Mouse (Mus musculus) neural tube, embryonic 14.5 days (tissue): ENCODE data around the gene Gm20479. TPM values are rescaled to one million over a fixed set of nuclear protein-coding genes. Genes with fewer than 3 reads are reported as not detected.
A peak's percentile ranks its signal among the peaks of the same experiment; 100 is the strongest.

Source experiments
- ATAC-seq: fragments of 200-750 bp; cut with Nextera tagmentation; 2 replicates; pipeline ENCODE4 v1.8.0; 2017; ENCODE audit warnings: low read depth, mild to moderate bottlenecking, moderate TSS enrichment, moderate library complexity
- H3K27ac ChIP-seq: fragments of 300-500 bp; sonication (generic); 2 replicates; pipeline ENCODE4 v1.5.1; 2014; ENCODE audit warnings: low read depth, mild to moderate bottlenecking, control low read depth, low read length, moderate library complexity, mixed read lengths
- H3K27me3 ChIP-seq: fragments of 300-500 bp; sonication (generic); 2 replicates; pipeline ENCODE4 v1.6.1; 2014; ENCODE audit warnings: low read length; ENCODE audit not compliant: control insufficient read depth, insufficient read depth
- H3K36me3 ChIP-seq: fragments of 300-500 bp; sonication (generic); 2 replicates; pipeline ENCODE4 v1.6.1; 2014; ENCODE audit warnings: low read length, mixed read lengths; ENCODE audit not compliant: control insufficient read depth, insufficient read depth
- H3K4me1 ChIP-seq: fragments of 300-500 bp; sonication (generic); 2 replicates; pipeline ENCODE4 v1.6.1; 2014; ENCODE audit warnings: low read length; ENCODE audit not compliant: control insufficient read depth, insufficient read depth
- H3K4me2 ChIP-seq: fragments of 300-500 bp; sonication (generic); 2 replicates; pipeline ENCODE4 v1.6.1; 2014; ENCODE audit warnings: mild to moderate bottlenecking, low read depth, low read length, control low read depth
- H3K4me3 ChIP-seq: fragments of 300-500 bp; sonication (generic); 2 replicates; pipeline ENCODE4 v1.5.1; 2014; ENCODE audit warnings: low read depth, low read length, control low read depth, mixed read lengths
- H3K9ac ChIP-seq: fragments of 300-500 bp; sonication (generic); replicated peaks from 2 replicates; pipeline ENCODE4 v1.6.1; 2014; ENCODE audit warnings: low read depth, mild to moderate bottlenecking, control low read depth, low read length, mixed read lengths
- H3K9me3 ChIP-seq: fragments of 300-500 bp; sonication (generic); 2 replicates; pipeline ENCODE4 v1.6.1; 2016; ENCODE audit warnings: low read length; ENCODE audit not compliant: control insufficient read depth
- WGBS: fragments of 180-500 bp; shearing (Covaris S2); extraction: QIAGEN DNeasy Blood & Tissue Kit; methylation state at CpG from one replicate; pipeline ENCODE4 v1.1.7; 2014; 5-methylcytosine and 5-hydroxymethylcytosine counted together
- polyA plus RNA-seq: library from polyadenylated mRNA; unstranded; fragments of >200 nt; fragmentation: Nextera tagmentation; extraction: Ambion mirVana; gene quantifications from 2 replicates; pipeline ENCODE4 v1.2.1, GENCODE M21; 2014

The Gm20479 gene
- polyA plus RNA-seq, 1 experiment from 2014 or later, result not detected

- H3K4me3 ChIP-seq, result no peak overlapping the region
- H3K27ac ChIP-seq, result no peak overlapping the region
- 93% methylated on average over 3 of the region's 3 CpGs for WGBS
- no peak overlapping the region for H3K9ac ChIP-seq
- H3K4me2 ChIP-seq, result no peak overlapping the region
- no peaks in the 10 kb centered on the region for H3K27me3 ChIP-seq
- H3K36me3 ChIP-seq, result no peaks in the 10 kb centered on the region
- ATAC-seq, result no peak
- no peaks in the 10 kb centered on the region for H3K4me1 ChIP-seq
- H3K9me3 ChIP-seq, result no peaks in the 10 kb centered on the region
Observed at GRCm38 (mm10) chr7:27314393-27314792, 42.8 kb downstream of the Gm20479 start.

DNA sequence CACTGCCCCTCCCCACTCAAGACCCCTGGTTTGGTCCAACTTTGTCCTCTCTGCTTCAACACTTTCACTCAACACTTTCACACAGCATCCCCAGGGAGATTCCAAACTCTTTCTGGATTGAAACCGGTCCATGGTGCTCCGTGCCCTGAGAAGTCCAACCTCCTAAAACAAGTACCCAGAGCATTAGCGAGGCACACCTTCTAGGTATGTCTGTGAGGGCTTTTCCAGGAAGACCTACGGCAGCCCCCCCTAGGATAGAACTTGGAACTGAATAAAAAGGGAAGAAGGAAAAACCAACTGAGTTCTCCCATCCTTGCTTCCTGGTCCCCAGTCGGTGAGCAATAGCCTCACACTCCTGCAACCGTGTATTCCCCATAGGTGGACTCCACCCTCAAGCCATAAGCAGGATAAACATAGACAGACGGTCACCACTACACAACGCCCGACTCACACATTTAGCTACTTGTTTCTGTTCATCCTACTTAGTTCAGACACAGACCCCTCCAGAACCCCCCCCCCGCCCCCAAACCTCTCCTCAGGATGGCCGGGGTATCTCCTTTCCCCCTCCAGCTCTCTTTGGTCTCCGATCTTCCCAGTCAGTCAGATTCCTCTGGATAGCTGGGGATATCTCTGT, 45.5 kb downstream of the Gm20479 start:
- WGBS, result 89% methylated on average over 12 of the region's 12 CpGs
- Histone ChIP-seq H3K27ac (no peak overlapping the region), H3K9ac (no peak overlapping the region)

GRCm38 (mm10) chr7:27310996-27311535, 46.2 kb downstream of the Gm20479 start:
- H3K36me3 ChIP-seq, result no peaks in the 10 kb centered on the region
- H3K9me3 ChIP-seq, result no peaks in the 10 kb centered on the region
- WGBS, result 51% methylated on average over 8 of the region's 8 CpGs
- H3K4me3 ChIP-seq, result no peak overlapping the region
- ATAC-seq, result no peak
- H3K4me2 ChIP-seq, result no peak overlapping the region
- H3K27me3 ChIP-seq, result no peaks in the 10 kb centered on the region
- H3K9ac ChIP-seq, result no peak overlapping the region
- no peak overlapping the region for H3K27ac ChIP-seq
- H3K4me1 ChIP-seq, result no peaks in the 10 kb centered on the region

More for the DNA sequence above, 45.5 kb downstream of the Gm20479 start:
- no peak overlapping the region for H3K4me2 ChIP-seq
- H3K9me3 ChIP-seq, result no peaks in the 10 kb centered on the region
- H3K27me3 ChIP-seq, result no peaks in the 10 kb centered on the region
- H3K4me3 ChIP-seq, result no peak overlapping the region
- H3K4me1 ChIP-seq, result no peaks in the 10 kb centered on the region
- no peak for ATAC-seq
- no peaks in the 10 kb centered on the region for H3K36me3 ChIP-seq

DNA sequence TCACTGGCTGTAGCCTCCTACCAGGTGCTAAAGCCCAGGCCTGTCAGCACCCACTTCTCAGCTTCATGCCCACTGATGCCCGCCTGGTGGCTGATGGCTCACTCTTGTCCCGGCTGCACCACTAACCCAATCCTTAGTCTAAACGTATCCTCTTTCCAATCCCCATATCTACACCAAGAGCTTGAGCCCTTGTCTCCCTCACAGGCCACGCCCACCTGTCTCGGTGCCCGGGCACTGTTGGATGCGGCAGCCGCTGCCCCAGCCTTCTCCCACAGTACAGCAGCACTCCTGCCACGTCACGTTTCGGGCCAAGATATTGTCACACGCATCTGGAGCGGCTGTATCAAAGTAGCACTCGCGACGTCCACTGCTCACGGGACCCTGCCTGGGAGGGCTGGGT, 46.9 kb downstream of the Gm20479 start:
- no peak overlapping the region for H3K27ac ChIP-seq

GRCm38 (mm10) chr7:27309832-27310231, 47.4 kb downstream of the Gm20479 start:
- no peaks in the 10 kb centered on the region for H3K27me3 ChIP-seq
- peak overlapping the region; percentile 45; the same call in 1 of the 2 replicates for H3K4me2 ChIP-seq
- H3K27ac ChIP-seq, result no peak overlapping the region
- no peak overlapping the region for H3K4me3 ChIP-seq
- ATAC-seq, result no peak
- no peaks in the 10 kb centered on the region for H3K36me3 ChIP-seq
- H3K9me3 ChIP-seq, result no peaks in the 10 kb centered on the region
- H3K4me1 ChIP-seq, result no peaks in the 10 kb centered on the region
- H3K9ac ChIP-seq, result no peak overlapping the region
- WGBS, result 35% methylated on average over 3 of the region's 3 CpGs

More for the DNA sequence above, 46.9 kb downstream of the Gm20479 start:
- H3K4me1 ChIP-seq, result no peaks in the 10 kb centered on the region
- WGBS, result 6% methylated on average over 17 of the region's 17 CpGs
- peak overlapping the region; percentile 21; the same call in 1 of the 2 replicates for H3K9ac ChIP-seq
- peak; percentile 60; the same call in 1 of the 2 replicates for ATAC-seq
- H3K27me3 ChIP-seq, result no peaks in the 10 kb centered on the region
- peak overlapping the region; percentile 24; the same call in 1 of the 2 replicates for H3K4me3 ChIP-seq
- no peaks in the 10 kb centered on the region for H3K36me3 ChIP-seq
- H3K9me3 ChIP-seq, result no peaks in the 10 kb centered on the region
- H3K4me2 ChIP-seq, result peak overlapping the region; percentile 45

GRCm38 (mm10) chr7:27308821-27309549, 48.2 kb downstream of the Gm20479 start:
- Histone ChIP-seq H3K36me3 (no peaks in the 10 kb centered on the region), H3K27me3 (no peaks in the 10 kb centered on the region), H3K4me3 (peak overlapping the region; percentile 12; the same call in 1 of the 2 replicates), H3K4me1 (no peaks in the 10 kb centered on the region), H3K9ac (no peak overlapping the region), H3K4me2 (peak overlapping the region; percentile 43; the same call in 1 of the 2 replicates), H3K9me3 (no peaks in the 10 kb centered on the region), H3K27ac (no peak overlapping the region)
- 10% methylated on average over 28 of the region's 28 CpGs for WGBS
- 0 out of 2 replicates have a peak, but pooled peaks have one; percentile 32 for ATAC-seq

GRCm38 (mm10) chr7:27307551-27307950, 49.7 kb downstream of the Gm20479 start:
- H3K4me2 ChIP-seq, result no peak overlapping the region
- H3K9ac ChIP-seq, result no peak overlapping the region
- no peak overlapping the region for H3K4me3 ChIP-seq
- H3K27me3 ChIP-seq, result no peaks in the 10 kb centered on the region
- 75% methylated on average over 9 of the region's 9 CpGs for WGBS
- H3K9me3 ChIP-seq, result no peaks in the 10 kb centered on the region
- H3K4me1 ChIP-seq, result no peaks in the 10 kb centered on the region
- no peak overlapping the region for H3K27ac ChIP-seq
- H3K36me3 ChIP-seq, result no peaks in the 10 kb centered on the region
- ATAC-seq, result no peak

- no peaks in the 10 kb centered on the region for H3K9me3 ChIP-seq
- no peaks in the 10 kb centered on the region for H3K4me1 ChIP-seq
- no peaks in the 10 kb centered on the region for H3K27me3 ChIP-seq
- no peaks in the 10 kb centered on the region for H3K36me3 ChIP-seq
- no peak overlapping the region for H3K9ac ChIP-seq
- H3K4me3 ChIP-seq, result no peak overlapping the region
- WGBS, result 77% methylated on average over 24 of the region's 24 CpGs
- H3K4me2 ChIP-seq, result no peak overlapping the region
- no peak for ATAC-seq
- no peak overlapping the region for H3K27ac ChIP-seq
Observed at GRCm38 (mm10) chr7:27306161-27307160, 50.8 kb downstream of the Gm20479 start.
